Mouse (Mus musculus): ENCODE measurements around the gene Tmem141.

GRCm38 (mm10) chr2:25657652-25658051 is 35.8 kb upstream of the Tmem141 start, which contains the start of gene Lcn5:
- TF ChIP-seq CTCF (IDR thresholded peaks at IDR 0.05; ENCODE audit: control insufficient read depth, insufficient read depth, low read length) (no peak), POLR2A (IDR thresholded peaks at IDR 0.05; ENCODE audit: borderline replicate concordance, control insufficient read depth, low read depth, low read length) (no peak)

Measured in bone marrow, adult 2 months (tissue).